Comparison of ENCODE assay signal across 10 mouse cellular contexts in genomic region chr17:63677996-63678657, GRCm38 (mm10).
DNase-seq lines count a peak whose midpoint lies in the region; ATAC-seq lines count a peak whose summit lies in the region.
"Had no signal": no experiment of that assay in that cellular context is flagged by ENCODE, and none has a peak within 500 bp of the region (broad histone marks: within the 10 kb centered on the region; RNA-seq: fewer than 3 reads in every experiment).

No protein-coding gene starts in this region.

- H3K4me3 ChIP-seq in embryonic facial prominence, embryonic 11.5 days (ENCODE audit: low read depth, low read length) = no peak overlapping the region
- no peak overlapping the region for H3K4me3 ChIP-seq in embryonic facial prominence, embryonic 10.5 days
- H3K4me3 ChIP-seq: hindbrain, embryonic 10.5 days; limb, embryonic 12.5 days had no signal

- peak; percentile 36 for DNase-seq in embryonic facial prominence, embryonic 11.5 days (ENCODE audit: low spot score)
- DNase-seq in embryonic facial prominence, embryonic 10.5 days (ENCODE audit: low spot score) = no peak
- peak; percentile 90 for DNase-seq in fibroblast of lung, adult 2 months (ENCODE audit: low read depth)
- DNase-seq in heart, postnatal 4 days = peak; percentile 66
- peak; percentile 38 for DNase-seq in lung, postnatal 10 days
- DNase-seq in testis, postnatal 10 days (ENCODE audit: low spot score) = no peak
- no peak for DNase-seq in cerebellum, postnatal 10 days

- no peaks in the 10 kb centered on the region for H3K36me3 ChIP-seq in embryonic facial prominence, embryonic 11.5 days (replicated peaks; ENCODE audit: control insufficient read depth, insufficient read depth, low read depth, low read length)
- no peaks in the 10 kb centered on the region for H3K36me3 ChIP-seq in embryonic facial prominence, embryonic 10.5 days (replicated peaks)
- H3K36me3 ChIP-seq: hindbrain, embryonic 10.5 days; limb, embryonic 12.5 days had no signal

- no peak overlapping the region for H3K9ac ChIP-seq in embryonic facial prominence, embryonic 11.5 days (replicated peaks; ENCODE audit: low read length)
- H3K9ac ChIP-seq: limb, embryonic 12.5 days had no signal

- ATAC-seq in embryonic facial prominence, embryonic 11.5 days (replicated peaks; ENCODE audit: insufficient number of reproducible peaks, low FRiP score, low TSS enrichment, low read depth) = no peak
- no peak for ATAC-seq in erythroblast, adult 5-6 weeks (replicated peaks; ENCODE audit: low FRiP score, poor library complexity, severe bottlenecking)

- no peak overlapping the region for H3K27ac ChIP-seq in embryonic facial prominence, embryonic 11.5 days (replicated peaks; ENCODE audit: low read depth, low read length)
- H3K27ac ChIP-seq in embryonic facial prominence, embryonic 10.5 days (replicated peaks) = no peak overlapping the region
- H3K27ac ChIP-seq: hindbrain, embryonic 10.5 days; limb, embryonic 12.5 days had no signal

- WGBS in embryonic facial prominence, embryonic 11.5 days = 66% methylated on average over 3 of the region's 3 CpGs
- 72% methylated on average over 3 of the region's 3 CpGs for WGBS in embryonic facial prominence, embryonic 10.5 days

- H3K4me1 ChIP-seq in embryonic facial prominence, embryonic 11.5 days (ENCODE audit: control insufficient read depth, insufficient read depth, low read length) = no peaks in the 10 kb centered on the region
- H3K4me1 ChIP-seq in embryonic facial prominence, embryonic 10.5 days = no peaks in the 10 kb centered on the region
- H3K4me1 ChIP-seq: hindbrain, embryonic 10.5 days; limb, embryonic 12.5 days had no signal

- H3K27me3 ChIP-seq in embryonic facial prominence, embryonic 11.5 days (ENCODE audit: control insufficient read depth, insufficient read depth, low read length) = no peaks in the 10 kb centered on the region
- H3K27me3 ChIP-seq in embryonic facial prominence, embryonic 10.5 days (replicated peaks; ENCODE audit: low read depth, poor library complexity, severe bottlenecking) = no peaks in the 10 kb centered on the region
- H3K27me3 ChIP-seq: limb, embryonic 12.5 days had no signal

- no peaks in the 10 kb centered on the region for H3K9me3 ChIP-seq in embryonic facial prominence, embryonic 11.5 days (replicated peaks; ENCODE audit: control insufficient read depth, low read length)
- H3K9me3 ChIP-seq in embryonic facial prominence, embryonic 10.5 days = no peaks in the 10 kb centered on the region
- H3K9me3 ChIP-seq: hindbrain, embryonic 10.5 days; limb, embryonic 12.5 days had no signal

- H3K4me2 ChIP-seq in embryonic facial prominence, embryonic 11.5 days (ENCODE audit: low read depth, low read length) = no peak overlapping the region
- H3K4me2 ChIP-seq: limb, embryonic 12.5 days had no signal

Comparison
In these comparisons a context has a peak if more than half of its experiments do, and no peak if none do; other contexts are left out.
1. DNase-seq: peak in embryonic facial prominence, embryonic 11.5 days (single experiment), fibroblast of lung, adult 2 months (single experiment), heart, postnatal 4 days (single experiment) and lung, postnatal 10 days (single experiment); none in embryonic facial prominence, embryonic 10.5 days (single experiment), testis, postnatal 10 days (single experiment) and cerebellum, postnatal 10 days (0 of 2).